Comparison of ENCODE assay signal across 8 mouse cellular contexts in genomic region chr4:129618786-129619691, GRCm38 (mm10). TPM values are rescaled to one million over a fixed set of nuclear protein-coding genes. Genes with fewer than 3 reads are reported as not detected.
A peak's percentile ranks its signal among the peaks of the same experiment; 100 is the strongest.
DNase-seq lines count a peak whose midpoint lies in the region; ATAC-seq and TF ChIP-seq lines count a peak whose summit lies in the region.

Gene Iqcc (minus strand): TSS chr4:129619099.

- peaks cover 7 to 52% of the 10 kb centered on the region in 2 experiments for H3K4me1 ChIP-seq in CH12.LX (ENCODE audit: control insufficient read depth in 1 of 2, insufficient read depth in 2 of 2)
- peaks cover 24% of the 10 kb centered on the region for H3K4me1 ChIP-seq in forebrain, embryonic 12.5 days
- peaks cover 30% of the 10 kb centered on the region for H3K4me1 ChIP-seq in heart, postnatal 0 days (ENCODE audit: control insufficient read depth, insufficient read depth)
- peaks cover 20% of the 10 kb centered on the region for H3K4me1 ChIP-seq in liver, postnatal 0 days (ENCODE audit: insufficient read depth)
- H3K4me1 ChIP-seq in neural tube, embryonic 14.5 days (ENCODE audit: control insufficient read depth, insufficient read depth, low read length): peaks cover 23% of the 10 kb centered on the region

- TF ChIP-seq POLR2A in CH12.LX (IDR thresholded peaks at IDR 0.05; ENCODE audit: low read depth, low read length): peak; percentile 92

- TF ChIP-seq EP300 in CH12.LX (IDR thresholded peaks at IDR 0.05; ENCODE audit: low read length): no peak
- no peak for TF ChIP-seq EP300 in heart, postnatal 0 days (IDR thresholded peaks at IDR 0.05; ENCODE audit: low read depth)
- TF ChIP-seq EP300 in liver, postnatal 0 days (IDR thresholded peaks at IDR 0.05; ENCODE audit: low read depth): no peak

- peak within 1 kb of the TSS; percentile 93 for H3K9ac ChIP-seq in CH12.LX (ENCODE audit: insufficient read depth, low read depth)
- peak within 1 kb of the TSS; percentile 77 for H3K9ac ChIP-seq in forebrain, embryonic 12.5 days
- H3K9ac ChIP-seq in heart, postnatal 0 days (replicated peaks; ENCODE audit: low read depth, low read length): peak within 1 kb of the TSS; percentile 64
- peak within 1 kb of the TSS; percentile 78 for H3K9ac ChIP-seq in liver, postnatal 0 days (replicated peaks)
- peak within 1 kb of the TSS; percentile 88 for H3K9ac ChIP-seq in neural tube, embryonic 14.5 days (replicated peaks; ENCODE audit: low read depth, low read length)

- peak within 1 kb of the TSS; percentile 74 to 76 (median 75) for H3K4me3 ChIP-seq in CH12.LX (replicated peaks in 1 of 3; ENCODE audit: low read depth in 2 of 3, low read length in 2 of 3, poor library complexity in 1 of 3)
- peak within 1 kb of the TSS; percentile 58 for H3K4me3 ChIP-seq in forebrain, embryonic 12.5 days (replicated peaks)
- peak within 1 kb of the TSS; percentile 58 for H3K4me3 ChIP-seq in heart, postnatal 0 days (ENCODE audit: low read depth, low read length)
- peak within 1 kb of the TSS; percentile 75 for H3K4me3 ChIP-seq in liver, postnatal 0 days (ENCODE audit: low read depth, low read length)
- H3K4me3 ChIP-seq in neural tube, embryonic 14.5 days (ENCODE audit: low read depth, low read length): peak within 1 kb of the TSS; percentile 66

- WGBS in forebrain, embryonic 12.5 days: 5% methylated on average over 44 of the region's 44 CpGs
- WGBS in heart, postnatal 0 days: 4% methylated on average over 43 of the region's 44 CpGs
- 3% methylated on average over 44 of the region's 44 CpGs for WGBS in large intestine, adult 2 months
- 4% methylated on average over 43 of the region's 44 CpGs for WGBS in liver, postnatal 0 days (ENCODE audit: insufficient replicate concordance)
- 4% methylated on average over 43 of the region's 44 CpGs for WGBS in neural tube, embryonic 14.5 days

- dilution Hi-C loops in CH12.LX (cut with MboI; ENCODE audit: extremely low pct_ligation_motif_present, extremely low pct_unique_long_range_greater_than_20kb, low sequenced_read_pairs): no loop called here

- H3K36me3 ChIP-seq in CH12.LX (replicated peaks in 1 of 2; ENCODE audit: control insufficient read depth in 1 of 2, insufficient read depth in 1 of 2, low read length in 1 of 2): peaks cover 20 to 47% of the 10 kb centered on the region in 2 experiments
- peaks cover 18% of the 10 kb centered on the region for H3K36me3 ChIP-seq in forebrain, embryonic 12.5 days (replicated peaks)
- peaks cover 20% of the 10 kb centered on the region for H3K36me3 ChIP-seq in heart, postnatal 0 days (replicated peaks; ENCODE audit: control insufficient read depth, insufficient read depth, low read length)
- peaks cover 2% of the 10 kb centered on the region; the same call in 1 of the 2 replicates for H3K36me3 ChIP-seq in liver, postnatal 0 days (replicated peaks; ENCODE audit: insufficient read depth, low read length)
- H3K36me3 ChIP-seq in neural tube, embryonic 14.5 days (ENCODE audit: control insufficient read depth, insufficient read depth, low read length): 0 out of 2 replicates have a peak, but pooled peaks cover 3% of the 10 kb centered on the region

- no peaks in the 10 kb centered on the region for H3K9me3 ChIP-seq in CH12.LX (replicated peaks; ENCODE audit: low read length)
- H3K9me3 ChIP-seq in forebrain, embryonic 12.5 days: no peaks in the 10 kb centered on the region
- no peaks in the 10 kb centered on the region for H3K9me3 ChIP-seq in heart, postnatal 0 days (replicated peaks; ENCODE audit: control insufficient read depth, low read length)
- no peaks in the 10 kb centered on the region for H3K9me3 ChIP-seq in liver, postnatal 0 days (ENCODE audit: low read length)
- H3K9me3 ChIP-seq in neural tube, embryonic 14.5 days (ENCODE audit: control insufficient read depth, low read length): no peaks in the 10 kb centered on the region

- ATAC-seq in forebrain, embryonic 12.5 days (ENCODE audit: low FRiP score): peak; percentile 91
- ATAC-seq in heart, postnatal 0 days (ENCODE audit: insufficient read depth, low read depth): peak; percentile 86
- peak; percentile 91 for ATAC-seq in liver, postnatal 0 days
- peak; percentile 92 for ATAC-seq in neural tube, embryonic 14.5 days (ENCODE audit: low read depth)

- no peak for TF ChIP-seq RAD21 in CH12.LX (IDR thresholded peaks at IDR 0.05; ENCODE audit: low read depth, low read length)

- in situ Hi-C loops in CH12.LX (cut with MboI; ENCODE audit: low pct_ligation_motif_present, low pct_unique_long_range_greater_than_20kb, low sequenced_read_pairs): loop anchor here (25.0 kb wide), 1 partner anchor 257 kb away; no protein-coding TSS in a partner anchor

- peak; percentile 94 for DNase-seq in CH12.LX (ENCODE audit: extremely low read depth)
- peak; percentile 88 for DNase-seq in c-Kit-positive CD71-positive TER-119-negative erythroid progenitor cells, embryonic 14.5 days (ENCODE audit: low read depth)
- DNase-seq in heart, postnatal 0 days (ENCODE audit: low spot score): peak; percentile 92
- no peak for DNase-seq in large intestine, adult 2 months (ENCODE audit: low read depth, low spot score)
- DNase-seq in liver, postnatal 0 days: peak; percentile 94
- DNase-seq in testis, postnatal 10 days (ENCODE audit: low spot score): peak; percentile 95

- H3K27ac ChIP-seq in CH12.LX (ENCODE audit: insufficient read depth, low read depth): peak within 1 kb of the TSS; percentile 84
- H3K27ac ChIP-seq in forebrain, embryonic 12.5 days: peak within 1 kb of the TSS; percentile 81
- H3K27ac ChIP-seq in heart, postnatal 0 days (ENCODE audit: low read depth): peak within 1 kb of the TSS; percentile 85
- H3K27ac ChIP-seq in liver, postnatal 0 days (ENCODE audit: low read depth): peak within 1 kb of the TSS; percentile 77
- H3K27ac ChIP-seq in neural tube, embryonic 14.5 days (ENCODE audit: low read depth, low read length): peak within 1 kb of the TSS; percentile 91

- H3K27me3 ChIP-seq in CH12.LX (replicated peaks): no peaks in the 10 kb centered on the region
- H3K27me3 ChIP-seq in forebrain, embryonic 12.5 days: no peaks in the 10 kb centered on the region
- no peaks in the 10 kb centered on the region for H3K27me3 ChIP-seq in heart, postnatal 0 days (ENCODE audit: control insufficient read depth, insufficient read depth, low read length)
- H3K27me3 ChIP-seq in liver, postnatal 0 days (ENCODE audit: insufficient read depth, low read length): no peaks in the 10 kb centered on the region
- H3K27me3 ChIP-seq in neural tube, embryonic 14.5 days (ENCODE audit: control insufficient read depth, insufficient read depth, low read length): no peaks in the 10 kb centered on the region

- TF ChIP-seq CTCF in CH12.LX (conservative IDR thresholded peaks at IDR 0.05 in 1 of 2, IDR thresholded peaks at IDR 0.05 in 1 of 2; ENCODE audit: low read depth in 2 of 2, low read length in 2 of 2): peak in 1 of 2 experiments; percentile 13; a peak in 1 of 4 replicates
- no peak for TF ChIP-seq CTCF in heart, postnatal 0 days (IDR thresholded peaks at IDR 0.05; ENCODE audit: low read depth)
- TF ChIP-seq CTCF in liver, postnatal 0 days (IDR thresholded peaks at IDR 0.05; ENCODE audit: low read depth): peak; percentile 49

- H3K4me2 ChIP-seq in CH12.LX (ENCODE audit: insufficient read depth, low read depth, poor library complexity, severe bottlenecking): peak within 1 kb of the TSS; percentile 45
- H3K4me2 ChIP-seq in forebrain, embryonic 12.5 days: peak within 1 kb of the TSS; percentile 78
- peak within 1 kb of the TSS; percentile 85 for H3K4me2 ChIP-seq in heart, postnatal 0 days (ENCODE audit: low read depth, low read length)
- H3K4me2 ChIP-seq in liver, postnatal 0 days (ENCODE audit: low read depth, low read length): peak within 1 kb of the TSS; percentile 98
- peak within 1 kb of the TSS; percentile 92 for H3K4me2 ChIP-seq in neural tube, embryonic 14.5 days (ENCODE audit: low read depth, low read length)

- no peaks in the 10 kb centered on the region for H3K79me2 ChIP-seq in CH12.LX (replicated peaks; ENCODE audit: control insufficient read depth, extremely low read depth, insufficient read depth, poor library complexity, severe bottlenecking)

TF ChIP-seq in CH12.LX, 34 proteins besides CTCF, POLR2A, EP300 and RAD21 (continues in another document):
- no peak for TF ChIP-seq USF1 (IDR thresholded peaks at IDR 0.05; ENCODE audit: low read depth, low read length)
- TF ChIP-seq CHD1 (IDR thresholded peaks at IDR 0.05; ENCODE audit: low read depth, low read length): no peak
- TF ChIP-seq RCOR1 (conservative IDR thresholded peaks at IDR 0.05; ENCODE audit: low read depth, low read length): 0 out of 2 replicates have a peak, but pooled peaks have one; percentile 38
- peak; percentile 87 for TF ChIP-seq ZKSCAN1 (IDR thresholded peaks at IDR 0.05; ENCODE audit: borderline replicate concordance, low read depth, low read length)
- TF ChIP-seq MAX (IDR thresholded peaks at IDR 0.05; ENCODE audit: low read length): peak; percentile 29; the same call in 1 of the 2 replicates
- no peak for TF ChIP-seq ZC3H11A (IDR thresholded peaks at IDR 0.05; ENCODE audit: low read depth, low read length)
- TF ChIP-seq TBP (conservative IDR thresholded peaks at IDR 0.05; ENCODE audit: low read depth, low read length): 0 out of 2 replicates have a peak, but pooled peaks have one; percentile 51
- TF ChIP-seq POLR2AphosphoS2 (IDR thresholded peaks at IDR 0.05; ENCODE audit: low read depth, low read length): peak; percentile 95
- TF ChIP-seq SIN3A (IDR thresholded peaks at IDR 0.05; ENCODE audit: low read length): peak; percentile 72
- peak; percentile 53; the same call in 1 of the 2 replicates for TF ChIP-seq CHD2 (IDR thresholded peaks at IDR 0.05; ENCODE audit: low read length)
- TF ChIP-seq UBTF (IDR thresholded peaks at IDR 0.05; ENCODE audit: low read depth, low read length): no peak
- TF ChIP-seq MYC (IDR thresholded peaks at IDR 0.05; ENCODE audit: low read depth, low read length): peak; percentile 60; the same call in 1 of the 2 replicates
- TF ChIP-seq MAFK (IDR thresholded peaks at IDR 0.05; ENCODE audit: insufficient replicate concordance, low read length): no peak
- no peak for TF ChIP-seq GABPA (IDR thresholded peaks at IDR 0.05; ENCODE audit: insufficient replicate concordance, low read depth, low read length)
- no peak for TF ChIP-seq JUN (IDR thresholded peaks at IDR 0.05; ENCODE audit: insufficient read depth, low read depth, low read length)

RNA-seq across cellular contexts. Expression of gene Iqcc, which starts in this region (rescaled TPM):
- 24.3 and 27.0 TPM in 2 replicates for total RNA-seq in CH12.LX (2012; rRNA removed)
- total RNA-seq in CH12.LX (2014; rRNA removed): 15.9 and 18.4 TPM in 2 replicates
- polyA plus RNA-seq in CH12.LX (2012; ENCODE audit: insufficient read length, low read depth): 13.5 and 14.1 TPM in 2 replicates
- polyA plus RNA-seq in forebrain, embryonic 12.5 days (2016; fragmentation: Nextera tagmentation; extraction: Ambion mirVana): 26.5 and 27.4 TPM in 2 replicates
- 6.3 TPM in 2 replicates for total RNA-seq in heart, postnatal 0 days (2014; rRNA removed; ENCODE audit: low replicate concordance)
- 23.0 and 26.3 TPM in 2 replicates for polyA plus RNA-seq in heart, postnatal 0 days (2015; fragmentation: Nextera tagmentation; extraction: Ambion mirVana)
- polyA plus RNA-seq in large intestine, adult 2 months (2012; rRNA removed): 19.2 and 21.1 TPM in 2 replicates
- 5.2 and 8.2 TPM in 2 replicates for polyA plus RNA-seq in liver, postnatal 0 days (2015; fragmentation: Nextera tagmentation; extraction: Ambion mirVana)
- polyA plus RNA-seq in neural tube, embryonic 14.5 days (2014; fragmentation: Nextera tagmentation; extraction: Ambion mirVana): 28.2 and 33.3 TPM in 2 replicates

Comparison
In these comparisons a context has a peak if more than half of its experiments do, and no peak if none do; other contexts are left out.
1. H3K4me2 ChIP-seq: peak in every context shown above with its lines; median percentile 98 in liver, postnatal 0 days; 92 in neural tube, embryonic 14.5 days; 85 in heart, postnatal 0 days; 78 in forebrain, embryonic 12.5 days; 45 in CH12.LX.